Mouse (Mus musculus) erythroblast, adult 5-6 weeks (primary cell): ENCODE measurements at regions not wholly inside any gene's neighbourhood (a gene's known extent, or its start where the extent isn't known, plus 50 kb on each side); places are given as distances from the start of the nearest gene placed in this dataset.

Experiments
- ATAC-seq: replicated peaks from 2 replicates; pipeline ENCODE4 v1.8.0; 2016; ENCODE audit warnings: moderate number of reproducible peaks, mild to moderate bottlenecking, moderate TSS enrichment, inconsistent platforms; ENCODE audit not compliant: poor library complexity, low FRiP score, severe bottlenecking

DNA sequence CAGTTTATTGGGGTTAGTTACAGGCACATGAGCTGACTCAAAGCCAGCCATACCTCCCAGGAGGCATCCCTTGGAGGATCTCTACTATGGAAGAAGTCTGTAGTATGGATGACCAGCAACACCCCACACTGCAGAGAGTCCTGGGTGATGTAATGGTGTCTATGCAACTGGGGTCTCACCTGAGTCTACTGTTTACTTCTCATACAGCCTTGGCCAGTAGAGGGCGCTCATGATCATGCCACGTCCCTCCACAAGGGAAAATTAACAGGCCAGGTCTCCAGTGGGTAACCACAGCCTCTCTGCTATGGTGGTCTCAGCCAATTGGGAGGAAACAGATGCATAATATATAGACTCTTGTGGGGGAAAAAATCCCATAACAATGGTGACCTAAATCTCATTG lies 111.7 kb downstream of the Cdh26 start:
- ATAC-seq: no peak

DNA sequence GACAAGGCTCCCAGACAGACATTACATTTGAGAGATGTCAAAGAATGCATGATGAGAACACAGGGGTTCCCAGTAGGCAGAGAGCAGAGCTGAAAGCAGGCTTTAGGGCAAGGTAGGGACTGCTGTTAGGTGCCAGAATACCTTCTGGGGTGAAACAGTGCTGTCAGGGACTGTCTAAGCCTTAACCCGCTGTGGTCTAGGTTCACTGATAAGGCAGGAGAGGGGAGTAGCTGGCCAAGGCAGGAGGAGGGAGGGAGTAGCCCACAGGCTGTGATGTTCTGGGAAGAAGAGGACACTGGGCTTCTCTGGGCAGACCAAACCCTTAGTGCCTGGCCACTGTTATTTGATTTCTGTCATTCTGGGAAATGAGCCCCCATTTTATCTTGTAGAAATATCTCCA lies 114.1 kb downstream of the Cdh26 start:
- ATAC-seq: no peak

DNA sequence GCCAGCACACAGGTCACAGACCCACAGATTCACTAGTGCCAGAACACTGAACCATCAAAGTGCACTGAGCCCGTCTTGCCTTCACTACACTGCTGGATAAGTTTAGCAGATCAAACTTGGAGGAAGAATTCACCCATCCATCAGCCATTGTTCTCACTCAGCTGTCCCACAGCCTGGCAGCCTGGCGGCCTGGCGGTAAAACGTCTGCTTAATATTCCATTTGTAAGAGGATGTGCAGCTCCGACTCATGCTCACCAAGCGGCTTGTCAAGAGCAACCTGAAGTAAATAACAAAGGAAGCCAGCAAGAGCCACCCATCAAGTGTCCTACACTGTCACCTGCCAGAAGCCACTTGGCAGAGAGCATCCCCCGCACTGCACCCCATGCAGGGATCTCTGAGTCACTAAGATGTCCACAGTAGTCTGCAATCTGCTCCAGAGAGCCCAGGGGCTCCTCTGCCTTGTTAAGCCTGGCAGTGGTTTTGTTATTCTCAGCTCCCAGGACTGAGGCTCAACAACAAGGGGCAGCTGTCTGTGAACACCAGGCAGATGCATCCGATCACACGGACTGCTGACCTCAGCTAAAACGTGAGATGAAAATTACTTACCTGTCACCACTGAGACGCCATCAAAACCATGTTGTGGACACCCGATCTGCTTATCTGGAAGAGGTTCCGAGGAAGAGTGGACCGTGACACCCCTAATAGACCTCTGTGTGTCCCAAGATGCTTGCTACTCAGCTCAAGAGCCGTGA lies 115.4 kb downstream of the Cdh26 start:
- ATAC-seq: no peak

DNA sequence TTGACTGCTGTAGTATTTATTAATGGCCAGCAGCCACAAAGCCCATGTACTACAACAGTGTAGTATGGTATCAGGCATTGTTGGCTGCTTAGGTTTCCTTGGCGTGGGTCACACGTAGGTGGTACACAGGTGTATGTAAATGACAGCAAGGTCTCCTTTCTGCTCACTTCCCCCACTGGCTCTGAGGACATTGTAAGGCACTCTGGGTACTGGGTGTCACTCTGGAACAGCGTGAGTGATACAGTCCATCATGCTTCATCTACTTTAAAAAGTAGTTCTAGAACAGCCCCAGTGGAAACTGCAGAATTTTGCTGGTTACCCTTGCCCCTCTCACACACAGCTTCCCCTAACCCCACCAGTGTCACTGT lies 116.0 kb downstream of the Cdh26 start:
- no peak for ATAC-seq

DNA sequence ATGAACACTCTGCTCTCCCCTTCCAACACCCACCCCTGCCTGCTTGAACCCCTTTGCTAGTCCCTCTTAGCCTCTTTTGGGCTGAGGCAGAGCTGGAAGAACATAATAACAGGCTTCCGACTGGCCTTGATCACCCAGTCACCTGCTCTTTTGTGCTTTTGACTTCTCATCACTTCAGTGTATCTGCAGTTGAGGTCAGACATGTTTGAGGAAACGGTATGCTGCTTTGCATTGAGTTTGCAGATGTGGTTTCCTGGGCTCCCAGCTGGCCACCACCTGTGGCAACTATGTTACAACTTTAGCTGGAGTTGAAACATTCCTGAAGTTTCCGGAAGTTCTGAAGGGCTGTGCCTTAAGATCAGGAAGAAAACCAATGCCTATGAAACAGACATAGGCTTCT lies 116.6 kb downstream of the Cdh26 start:
- ATAC-seq: no peak

DNA sequence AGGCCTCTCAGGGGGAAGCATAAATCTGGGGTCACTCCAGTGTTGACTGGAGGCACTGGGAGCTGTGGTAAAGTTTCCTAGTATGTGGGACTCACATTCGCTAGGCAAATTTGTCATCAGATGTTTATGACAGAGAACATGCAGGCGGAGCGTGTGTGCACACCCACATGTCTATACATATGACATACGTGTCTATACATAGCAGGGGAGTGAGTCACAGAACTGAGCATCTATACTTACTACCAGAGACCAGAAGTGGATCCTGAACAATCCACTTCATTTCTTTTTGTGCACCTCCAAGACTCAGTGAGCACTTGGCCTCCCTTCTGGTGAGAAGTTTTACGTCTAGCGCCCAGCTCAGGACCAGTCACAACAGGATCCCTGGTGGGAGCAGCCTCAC lies 118.6 kb downstream of the Cdh26 start:
- ATAC-seq: no peak

DNA sequence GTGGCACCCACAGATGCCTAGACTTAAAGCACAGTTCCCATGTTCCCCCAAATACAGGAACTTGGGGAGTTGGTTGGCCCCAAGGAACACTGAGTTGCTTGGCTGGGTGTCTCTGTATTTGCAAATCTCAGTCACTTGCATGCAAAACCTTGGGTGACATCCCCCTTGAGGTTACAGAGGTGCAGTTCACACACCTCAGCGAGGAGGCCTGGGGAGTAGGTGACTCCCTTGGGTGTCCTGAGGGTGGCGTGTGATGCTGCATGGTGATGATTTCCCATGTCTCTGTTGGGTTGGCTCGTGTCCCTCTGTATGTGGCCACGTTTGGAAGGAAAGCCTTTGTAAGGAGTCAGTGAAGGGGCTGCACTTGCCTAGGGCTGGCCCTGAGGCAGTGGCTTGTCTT lies 123.4 kb downstream of the Cdh26 start:
- no peak for ATAC-seq

DNA sequence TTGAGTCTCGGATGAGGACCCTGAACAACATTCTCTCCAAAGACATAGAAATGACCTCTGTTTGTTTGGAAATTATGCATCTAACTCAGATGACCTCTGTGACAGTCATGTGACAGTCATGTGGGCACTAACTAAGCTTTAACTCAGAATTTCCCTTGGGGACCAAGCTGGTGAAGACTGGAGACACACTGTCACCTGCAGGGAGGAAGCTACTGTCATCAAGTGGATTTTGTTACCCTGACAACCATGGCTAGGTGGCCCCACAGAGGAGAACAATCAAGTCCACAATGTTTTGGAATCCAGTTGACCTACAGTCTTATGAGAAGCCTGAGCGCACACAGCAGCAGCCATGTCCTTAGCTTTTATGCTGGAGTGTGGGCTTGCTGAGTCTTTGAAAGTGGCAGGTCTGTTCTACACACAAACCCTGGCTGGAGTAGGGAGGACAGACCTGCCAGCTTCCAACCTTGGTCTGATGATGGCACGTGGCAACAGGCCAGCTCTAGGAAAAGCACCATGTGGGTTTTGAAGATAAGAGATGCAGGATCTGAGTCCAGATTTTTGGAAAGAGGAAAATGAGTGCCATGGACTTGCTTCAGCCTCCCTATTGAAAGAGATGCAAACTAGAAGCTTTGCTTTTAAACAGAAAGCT lies 125.5 kb downstream of the Cdh26 start:
- ATAC-seq: no peak

DNA sequence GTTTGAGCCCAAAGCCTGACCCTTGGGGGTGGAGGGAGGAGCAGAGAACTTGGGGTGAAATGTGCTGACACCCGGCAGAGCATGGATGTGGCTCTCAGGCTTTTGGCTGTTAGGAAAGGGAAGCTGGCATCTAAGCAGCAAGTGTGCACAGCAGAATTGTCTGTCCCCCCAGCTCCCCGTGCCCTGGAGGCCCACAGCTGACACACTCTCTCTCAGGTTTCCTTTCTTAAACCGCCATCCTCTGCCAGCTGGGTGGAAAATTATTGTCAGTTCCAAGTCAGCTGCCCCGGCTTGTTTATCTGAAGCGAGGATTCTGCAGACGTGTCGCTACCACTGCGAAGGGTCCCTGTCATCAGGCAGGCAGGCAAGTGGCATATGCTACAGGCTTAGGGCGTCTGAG lies 127.6 kb downstream of the Cdh26 start:
- no peak for ATAC-seq

DNA sequence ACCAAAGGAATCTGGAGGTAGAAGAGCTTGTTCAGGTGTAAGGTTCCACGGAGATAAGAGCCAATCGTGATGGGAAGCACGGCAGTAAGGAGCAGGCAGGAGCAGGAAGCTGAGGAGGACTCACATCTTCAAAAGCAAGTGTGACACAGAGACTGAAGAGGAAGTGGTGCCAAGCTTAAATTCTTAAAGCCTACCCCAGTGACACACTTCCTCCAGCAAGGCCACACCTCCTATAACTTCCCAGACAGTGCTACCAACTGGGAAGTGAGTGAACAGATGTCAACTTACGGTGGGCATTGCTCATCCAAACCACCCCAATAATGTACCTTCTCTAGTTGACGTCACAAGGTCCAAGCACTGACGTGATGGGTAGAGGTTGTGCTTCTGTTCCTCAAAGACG lies 133.0 kb downstream of the Cdh26 start:
- ATAC-seq: no peak

DNA sequence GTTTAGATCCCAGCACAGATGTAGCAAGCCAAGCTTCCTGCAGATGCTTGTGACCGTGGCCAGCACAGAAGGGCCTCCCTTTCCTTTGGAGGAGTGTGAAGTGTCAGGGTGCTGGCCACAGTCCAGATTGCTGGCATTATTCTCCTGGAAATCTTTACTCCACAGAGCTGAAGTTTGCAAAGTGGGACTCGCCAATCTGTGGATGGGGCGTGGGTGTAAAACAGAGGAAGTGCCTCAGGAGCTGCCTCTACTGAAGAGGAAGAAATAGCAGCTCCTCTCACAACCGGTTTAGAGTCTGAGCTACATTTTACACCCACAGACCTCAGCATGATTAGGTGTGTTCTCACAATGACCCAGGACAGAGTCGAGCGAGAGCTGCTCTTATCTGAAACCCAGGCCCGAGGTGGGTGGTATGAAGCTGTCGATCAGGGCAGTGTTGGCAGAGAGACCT lies 135.1 kb downstream of the Cdh26 start:
- no peak for ATAC-seq

DNA sequence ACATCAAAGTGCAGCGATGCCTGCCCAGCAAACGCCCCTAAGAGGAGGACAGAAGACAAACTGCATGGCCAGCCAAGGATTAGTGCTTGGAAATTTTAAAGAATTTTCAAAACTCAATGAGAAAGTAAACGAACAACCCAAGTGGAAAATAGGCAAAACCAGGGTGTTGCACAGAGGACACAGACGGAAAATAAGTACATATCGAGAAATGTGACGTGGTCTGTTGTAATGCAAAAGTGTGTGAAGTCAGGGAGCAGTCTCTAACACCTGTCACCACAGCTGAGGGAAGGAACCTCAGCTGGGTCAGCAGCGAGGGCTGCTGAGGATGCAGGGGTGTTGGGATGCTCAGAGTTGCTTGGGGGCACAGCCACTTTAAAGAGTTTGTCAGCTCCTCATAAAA lies 137.2 kb downstream of the Cdh26 start:
- ATAC-seq: no peak

DNA sequence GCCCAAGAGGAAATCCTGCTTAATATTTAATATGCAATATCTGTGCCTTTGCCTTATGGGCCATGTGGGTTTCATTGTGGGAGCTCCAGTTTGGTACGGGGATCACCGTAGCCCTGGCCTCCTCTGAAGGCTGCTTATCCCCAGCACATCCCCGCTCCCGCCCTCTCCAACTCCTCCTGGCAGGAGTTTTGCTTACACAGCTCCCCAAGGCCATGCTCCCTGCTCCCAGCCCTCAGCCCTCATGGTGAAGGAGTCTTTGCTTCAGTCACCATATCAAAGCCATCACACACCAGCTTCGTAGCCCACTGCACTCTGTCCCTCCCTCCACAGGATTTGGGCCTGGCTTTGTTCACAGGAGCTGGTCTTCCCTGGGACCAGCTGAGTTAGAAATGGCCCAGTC lies 142.0 kb downstream of the Cdh26 start:
- ATAC-seq: no peak

DNA sequence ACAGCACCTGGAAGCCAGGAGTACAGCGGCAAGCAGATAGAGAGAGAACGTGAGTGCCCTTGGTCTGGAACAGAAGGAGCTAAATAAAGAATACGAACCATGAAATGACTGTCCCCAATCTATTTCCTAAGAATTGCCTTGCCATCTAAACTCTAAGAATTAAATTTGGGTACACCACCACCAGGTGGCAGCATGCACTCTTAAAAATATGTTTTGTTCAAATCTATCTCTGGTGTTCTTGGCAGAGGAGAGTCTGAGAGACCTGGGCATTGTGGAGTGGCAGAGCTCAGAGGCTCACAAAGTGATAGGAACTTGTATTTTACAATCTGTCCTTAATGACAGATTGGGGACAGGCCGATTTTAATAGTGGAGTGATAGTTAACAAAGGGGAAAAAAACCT lies 144.5 kb downstream of the Cdh26 start:
- ATAC-seq: no peak

DNA sequence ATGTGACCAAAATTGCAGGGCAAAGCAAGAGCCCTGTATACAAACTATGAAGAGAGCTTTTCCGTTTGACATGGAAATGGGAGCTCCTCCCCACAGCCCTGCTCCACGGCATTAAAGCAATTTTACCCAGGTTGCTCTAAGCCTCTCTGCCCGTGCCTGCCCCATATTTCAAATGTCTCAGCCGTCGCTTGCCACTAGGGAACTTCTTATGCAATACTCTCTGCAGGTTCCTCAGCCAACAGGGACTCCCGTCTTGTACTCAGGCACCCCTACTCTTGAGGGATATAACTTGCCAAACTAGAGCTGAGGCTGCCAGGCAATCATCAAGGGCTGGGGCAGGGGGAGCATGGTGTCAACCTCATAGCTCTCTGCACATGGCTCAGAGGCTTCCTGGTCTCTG lies 145.1 kb downstream of the Cdh26 start:
- no peak for ATAC-seq

DNA sequence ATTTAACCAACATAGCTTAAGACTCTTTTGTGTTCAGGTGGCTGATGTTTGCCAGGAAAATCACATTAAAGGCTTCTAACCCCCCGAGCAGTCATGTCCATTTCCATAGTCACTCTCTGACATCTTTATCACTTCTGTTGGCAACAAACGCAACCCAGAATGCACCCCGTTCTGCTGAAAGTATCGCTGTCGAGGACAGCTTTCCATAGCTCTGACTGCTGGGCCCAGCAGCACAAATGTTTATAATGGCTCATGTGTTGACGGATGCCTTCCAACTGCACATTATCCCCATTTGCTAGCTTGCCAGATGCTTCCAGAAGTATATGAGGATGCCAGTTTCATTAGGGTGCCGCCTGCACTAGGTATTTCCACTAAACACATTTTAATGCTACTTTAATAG lies 145.7 kb downstream of the Cdh26 start:
- no peak for ATAC-seq

DNA sequence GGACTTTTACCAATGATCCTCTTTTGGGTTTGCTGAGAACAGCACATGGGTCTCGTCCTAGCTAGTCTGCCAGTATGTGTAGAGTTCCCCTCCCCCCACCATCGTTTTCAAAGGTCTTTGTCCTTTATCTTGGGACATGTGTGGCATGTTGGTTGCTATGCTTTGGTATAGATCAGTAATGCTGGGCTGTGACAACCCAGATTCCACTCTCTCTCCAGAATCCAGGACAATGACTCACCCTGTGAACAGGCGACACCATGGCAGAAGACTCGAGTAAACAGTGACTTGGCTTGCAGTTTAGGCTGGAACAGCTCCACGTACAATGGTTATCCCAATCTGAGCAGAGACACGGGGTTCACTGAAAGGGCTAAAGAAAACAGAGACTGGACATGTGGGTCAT lies 149.2 kb downstream of the Cdh26 start:
- no peak for ATAC-seq

DNA sequence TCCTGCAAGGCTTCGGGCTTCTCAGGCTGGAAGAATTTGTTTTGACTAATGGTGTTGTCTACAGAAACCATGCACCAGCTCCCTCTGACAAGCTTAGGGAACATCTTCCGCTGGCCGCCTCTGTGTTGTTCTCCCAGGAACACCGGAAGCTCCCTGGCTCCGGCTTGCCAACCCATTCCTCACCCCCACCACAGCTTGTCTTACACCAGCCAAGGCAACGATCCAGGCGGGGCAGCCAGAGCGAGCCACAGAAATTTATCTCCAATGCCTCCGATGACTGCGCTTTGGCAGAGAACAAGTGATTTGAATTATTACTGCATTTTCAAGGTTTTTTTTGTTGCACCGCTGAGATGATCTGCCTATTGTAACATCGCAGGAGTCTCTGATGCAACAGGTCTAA lies 151.0 kb downstream of the Cdh26 start:
- ATAC-seq: no peak

DNA sequence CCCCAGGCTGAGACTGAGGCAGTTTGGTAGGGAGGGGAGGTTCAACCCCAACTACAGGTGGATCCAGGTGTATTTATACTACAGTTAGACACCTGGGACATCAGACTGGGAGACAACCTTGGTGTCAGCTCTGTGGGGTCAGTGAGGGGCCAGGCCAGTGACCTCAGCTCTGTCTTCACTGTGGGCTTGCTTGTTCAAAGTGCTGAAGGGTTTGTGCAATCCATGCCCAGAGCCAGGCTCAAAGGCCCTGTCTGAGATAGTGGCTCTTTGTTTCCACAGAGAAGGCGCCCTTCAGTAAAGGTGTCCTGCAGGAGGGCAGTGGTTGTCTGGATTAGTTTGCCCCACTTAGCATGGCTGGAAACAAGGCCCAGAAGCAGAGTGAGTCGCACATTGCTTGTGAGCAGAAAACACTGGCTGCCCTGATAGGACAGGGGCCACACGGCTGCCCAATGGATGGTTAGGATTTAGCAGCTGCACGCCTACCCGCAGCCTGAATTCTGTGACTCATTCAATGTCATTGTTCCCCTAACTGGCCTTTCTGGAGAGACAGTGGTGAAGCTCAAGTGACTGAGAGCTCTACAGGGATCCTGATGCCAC lies 154.7 kb downstream of the Cdh26 start:
- ATAC-seq: no peak

DNA sequence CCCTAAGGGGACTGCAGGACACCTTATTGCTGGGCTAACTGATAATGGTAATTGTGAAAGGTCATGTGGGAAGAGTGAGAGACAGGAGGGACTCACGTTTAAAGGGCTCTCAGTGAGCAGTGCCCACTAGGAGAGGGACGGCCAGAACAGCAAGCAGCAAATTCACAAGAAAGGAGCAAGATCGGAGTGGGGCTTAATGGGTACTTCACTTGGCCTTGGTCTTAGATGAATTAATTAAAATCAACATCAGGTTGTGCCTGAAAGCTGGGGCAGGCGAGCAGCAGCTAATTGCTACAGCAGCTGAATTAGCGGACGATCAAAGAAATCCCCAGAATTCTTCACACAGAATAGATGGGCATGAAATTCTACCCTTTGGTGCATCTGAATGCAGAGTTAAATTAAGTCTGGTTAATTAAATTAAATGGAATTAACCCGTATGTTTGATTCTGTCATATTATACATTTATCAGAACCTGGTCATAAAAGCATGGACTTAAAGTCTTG lies 156.9 kb downstream of the Cdh26 start:
- no peak for ATAC-seq

DNA sequence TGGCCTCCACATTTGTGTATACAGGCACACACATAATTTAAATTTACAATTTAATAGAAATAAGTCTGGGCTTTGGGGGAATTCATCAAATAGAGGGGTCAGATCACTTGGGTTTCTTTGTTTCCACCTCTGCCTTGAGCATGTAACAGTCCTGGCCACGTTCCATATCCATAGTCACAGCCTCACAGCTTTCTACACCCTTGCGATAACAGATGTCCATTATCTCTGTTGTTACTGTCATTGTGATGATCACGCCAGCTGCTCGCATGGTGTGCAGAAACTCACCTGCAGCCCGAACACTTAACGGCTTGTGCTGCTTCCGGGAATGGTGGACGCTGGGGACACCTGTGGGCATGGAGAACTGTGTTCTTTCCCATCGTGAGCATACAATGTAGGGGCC lies 163.4 kb downstream of the Cdh26 start:
- ATAC-seq: no peak
